Mouse (Mus musculus) myocyte (in vitro differentiated cells): ENCODE measurements at regions not wholly inside any gene's neighbourhood (a gene's known extent, or its start where the extent isn't known, plus 50 kb on each side); places are given as distances from the start of the nearest gene placed in this dataset.
"Not testable (repeated sequence)": the region's sequence is repeated elsewhere in the genome, so short reads cannot be mapped to it uniquely, and the experiment has no call there.

ENCODE experiments used
- H3K27me3 ChIP-seq: one replicate; pipeline ENCODE4 v1.6.1; 2011; ENCODE audit not compliant: control insufficient read depth, insufficient read depth, insufficient read length
- H3K36me3 ChIP-seq: one replicate; pipeline ENCODE4 v1.6.1; 2011; ENCODE audit not compliant: control insufficient read depth, insufficient read depth
- H3K4me2 ChIP-seq: one replicate; pipeline ENCODE4 v1.6.1; 2011; ENCODE audit warnings: low read depth, control low read depth
- H3K4me3 ChIP-seq: one replicate; pipeline ENCODE4 v1.5.1; 2011; ENCODE audit warnings: mild to moderate bottlenecking, control low read depth, moderate library complexity
- H3K79me2 ChIP-seq: one replicate; pipeline ENCODE4 v1.6.1; 2011; ENCODE audit not compliant: control insufficient read depth, insufficient read depth
- H3ac ChIP-seq: one replicate; pipeline ENCODE4 v1.6.1; 2011; ENCODE audit not compliant: control insufficient read depth, insufficient read length
- CEBPB ChIP-seq: IDR thresholded peaks from 2 replicates; pipeline ENCODE4 v1.6.1; 2011; ENCODE audit warnings: mild to moderate bottlenecking, moderate library complexity; ENCODE audit not compliant: poor library complexity, insufficient read depth, severe bottlenecking
- E2F4 ChIP-seq: IDR thresholded peaks from one replicate; pipeline ENCODE4 v1.6.1; 2011; ENCODE audit warnings: mild to moderate bottlenecking, control low read depth, moderate library complexity; ENCODE audit not compliant: insufficient read depth
- MAX ChIP-seq: IDR thresholded peaks from one replicate; pipeline ENCODE4 v1.6.1; 2011; ENCODE audit warnings: low read depth, mild to moderate bottlenecking, control low read depth
- MYOD1 ChIP-seq, 3 experiments: IDR thresholded peaks; one replicate each; pipeline ENCODE4 v1.6.1; 2011; ENCODE audit warnings: control low read depth in 2 of 3, low read depth in 2 of 3, mild to moderate bottlenecking in 2 of 3, moderate library complexity in 1 of 3; ENCODE audit not compliant: insufficient read length in 2 of 3, control insufficient read depth in 1 of 3
- MYOG ChIP-seq, 3 experiments: IDR thresholded peaks; one replicate each; pipeline ENCODE4 v1.6.1; 2011; ENCODE audit warnings: control low read depth in 2 of 3, low read depth in 2 of 3, mild to moderate bottlenecking in 2 of 3; ENCODE audit not compliant: insufficient read length in 2 of 3, control insufficient read depth in 1 of 3, insufficient read depth in 1 of 3
- POLR2A ChIP-seq: IDR thresholded peaks from one replicate; pipeline ENCODE4 v1.6.1; 2011; ENCODE audit warnings: low read depth, mild to moderate bottlenecking, control low read depth, moderate library complexity; ENCODE audit not compliant: insufficient read length
- POLR2AphosphoS2 ChIP-seq: IDR thresholded peaks from one replicate; pipeline ENCODE4 v1.6.1; 2011; ENCODE audit warnings: low read depth, control low read depth; ENCODE audit not compliant: insufficient read length
- REST ChIP-seq: IDR thresholded peaks from one replicate; pipeline ENCODE4 v1.6.1; 2011; ENCODE audit warnings: mild to moderate bottlenecking, control low read depth, moderate library complexity; ENCODE audit not compliant: insufficient read depth, insufficient read length
- SRF ChIP-seq: IDR thresholded peaks from one replicate; pipeline ENCODE4 v1.6.1; 2011; ENCODE audit warnings: low read depth; ENCODE audit not compliant: control insufficient read depth, insufficient read length
- TCF12 ChIP-seq: IDR thresholded peaks from one replicate; pipeline ENCODE4 v1.6.1; 2011; ENCODE audit warnings: mild to moderate bottlenecking, control low read depth; ENCODE audit not compliant: poor library complexity, insufficient read depth, severe bottlenecking
- TCF3 ChIP-seq: IDR thresholded peaks from one replicate; pipeline ENCODE4 v1.6.1; 2011; ENCODE audit warnings: low read depth, control low read depth; ENCODE audit not compliant: insufficient read length
- USF1 ChIP-seq: IDR thresholded peaks from one replicate; pipeline ENCODE4 v1.6.1; 2011; ENCODE audit warnings: low read depth, mild to moderate bottlenecking, control low read depth, moderate library complexity

- Histone ChIP-seq H3K4me3 (no peak overlapping the region), H3K79me2 (no peaks in the 10 kb centered on the region), H3ac (no peak overlapping the region), H3K27me3 (no peaks in the 10 kb centered on the region), H3K36me3 (no peaks in the 10 kb centered on the region), H3K4me2 (no peak overlapping the region)
- TF ChIP-seq MYOG (IDR thresholded peaks at IDR 0.05; ENCODE audit: control insufficient read depth in 1 of 3, insufficient read depth in 1 of 3, insufficient read length in 2 of 3, low read depth in 2 of 3) (no peak), CEBPB (no peak), TCF3 (no peak), SRF (no peak), MAX (no peak), REST (no peak), POLR2A (no peak), USF1 (no peak), E2F4 (no peak), MYOD1 (IDR thresholded peaks at IDR 0.05; ENCODE audit: control insufficient read depth in 1 of 3, insufficient read length in 2 of 3, low read depth in 2 of 3) (no peak), TCF12 (no peak), POLR2AphosphoS2 (no peak)
Observed at GRCm38 (mm10) chr1:164999515-164999914, 64.2 kb upstream of the Xcl1 start.

- TF ChIP-seq POLR2AphosphoS2 (no peak), MYOG (IDR thresholded peaks at IDR 0.05; ENCODE audit: control insufficient read depth in 1 of 3, insufficient read depth in 1 of 3, insufficient read length in 2 of 3, low read depth in 2 of 3) (no peak), SRF (no peak), TCF12 (no peak), MAX (no peak), USF1 (no peak), E2F4 (no peak), CEBPB (no peak), MYOD1 (IDR thresholded peaks at IDR 0.05; ENCODE audit: control insufficient read depth in 1 of 3, insufficient read length in 2 of 3, low read depth in 2 of 3) (no peak), REST (no peak), TCF3 (no peak), POLR2A (no peak)
- no peak overlapping the region for H3ac ChIP-seq
- H3K27me3 ChIP-seq: no peaks in the 10 kb centered on the region
- no peaks in the 10 kb centered on the region for H3K79me2 ChIP-seq
- H3K36me3 ChIP-seq: no peaks in the 10 kb centered on the region
- H3K4me3 ChIP-seq: no peak overlapping the region
- H3K4me2 ChIP-seq: no peak overlapping the region
Observed at GRCm38 (mm10) chr1:164998621-164999020, 63.3 kb upstream of the Xcl1 start.

- H3K36me3 ChIP-seq: no peaks in the 10 kb centered on the region
- TF ChIP-seq CEBPB (no peak), SRF (no peak), MYOD1 (IDR thresholded peaks at IDR 0.05; ENCODE audit: control insufficient read depth in 1 of 3, insufficient read length in 2 of 3, low read depth in 2 of 3) (no peak), MAX (no peak), TCF3 (no peak), REST (no peak), MYOG (IDR thresholded peaks at IDR 0.05; ENCODE audit: control insufficient read depth in 1 of 3, insufficient read depth in 1 of 3, insufficient read length in 2 of 3, low read depth in 2 of 3) (no peak), E2F4 (no peak), USF1 (no peak), POLR2AphosphoS2 (no peak), TCF12 (no peak), POLR2A (no peak)
- H3K27me3 ChIP-seq: no peaks in the 10 kb centered on the region
- H3K4me3 ChIP-seq: no peak overlapping the region
- no peaks in the 10 kb centered on the region for H3K79me2 ChIP-seq
- no peak overlapping the region for H3ac ChIP-seq
- H3K4me2 ChIP-seq: no peak overlapping the region
Observed at GRCm38 (mm10) chr1:164997660-164998059, 62.3 kb upstream of the Xcl1 start.

- no peaks in the 10 kb centered on the region for H3K36me3 ChIP-seq
- H3ac ChIP-seq: no peak overlapping the region
- H3K79me2 ChIP-seq: no peaks in the 10 kb centered on the region
- TF ChIP-seq SRF (no peak), TCF12 (no peak), MYOD1 (IDR thresholded peaks at IDR 0.05; ENCODE audit: control insufficient read depth in 1 of 3, insufficient read length in 2 of 3, low read depth in 2 of 3) (peak in 2 of 3 experiments; percentile 66 to 84), TCF3 (peak; percentile 13), MYOG (IDR thresholded peaks at IDR 0.05; ENCODE audit: control insufficient read depth in 1 of 3, insufficient read depth in 1 of 3, insufficient read length in 2 of 3, low read depth in 2 of 3) (peak in 2 of 3 experiments; percentile 50 to 76)
- peak overlapping the region; percentile 3 for H3K4me2 ChIP-seq
- no peak overlapping the region for H3K4me3 ChIP-seq
- H3K27me3 ChIP-seq: no peaks in the 10 kb centered on the region
Observed at GRCm38 (mm10) chr1:164994247-164994660, 58.9 kb upstream of the Xcl1 start.

- H3K27me3 ChIP-seq, H3K4me2 ChIP-seq, H3ac ChIP-seq, H3K36me3 ChIP-seq, H3K4me3 ChIP-seq, H3K79me2 ChIP-seq: not testable (repeated sequence)
- TF ChIP-seq USF1: peak; percentile 42
Observed at GRCm38 (mm10) chr1:164993175-164993875, 58.0 kb upstream of the Xcl1 start.
